Mouse (Mus musculus): ENCODE data around the gene Slc15a3. TPM values are rescaled to one million over a fixed set of nuclear protein-coding genes. Genes with fewer than 3 reads are reported as not detected.

Gene Slc15a3
- 0.61 and 1.0 TPM in 2 replicates for polyA plus RNA-seq (2012; rRNA removed)

DNA sequence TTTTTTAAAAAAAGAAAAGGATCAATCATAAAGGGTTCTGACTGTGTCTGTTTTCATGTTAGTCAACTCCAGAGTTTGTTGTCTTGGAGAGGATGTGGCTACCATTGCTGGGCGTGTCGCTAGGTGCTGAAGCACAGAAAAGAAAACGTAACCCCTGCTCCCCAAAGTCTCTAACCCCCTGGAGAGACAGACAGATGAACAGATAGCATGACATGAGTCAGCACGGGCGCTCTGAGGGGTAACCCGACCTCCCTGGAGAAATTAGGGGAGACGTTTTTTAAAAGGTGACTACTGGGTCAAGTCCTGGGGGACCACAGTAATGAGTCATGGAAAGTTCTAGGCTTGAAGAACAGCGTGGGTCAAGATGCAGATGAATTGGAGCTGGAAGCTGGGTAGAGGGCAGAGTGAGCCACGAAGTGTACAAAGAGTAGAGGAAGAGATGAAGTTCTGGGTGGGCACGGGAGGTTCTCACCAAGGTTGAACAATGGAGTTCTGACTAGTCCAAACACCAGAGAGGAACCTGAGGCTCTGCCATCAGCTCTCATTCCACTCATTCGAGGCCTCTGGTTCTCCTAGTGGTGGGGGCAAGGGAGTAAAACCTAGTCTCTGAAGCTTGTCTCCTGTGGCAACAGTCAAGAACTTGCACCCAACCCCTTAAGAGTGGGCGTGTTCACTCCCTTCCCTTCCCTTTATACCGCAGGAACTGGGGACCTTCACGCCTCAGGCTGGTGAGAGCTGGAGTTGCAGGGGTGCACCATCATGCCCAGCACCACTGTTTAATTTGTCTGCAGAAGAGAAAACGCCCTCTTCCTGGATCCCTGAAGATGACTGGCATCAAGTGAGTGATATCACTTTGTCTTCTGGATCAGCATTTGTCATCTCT is at the start of gene Slc15a3:
Slc15a3 (plus strand) TSS at position 718 of the 883 bp plus-strand sequence.
- TF ChIP-seq CTCF (IDR thresholded peaks at IDR 0.05; ENCODE audit: borderline replicate concordance, extremely low read depth, insufficient read depth, insufficient read length) (no peak), POLR2A (IDR thresholded peaks at IDR 0.05; ENCODE audit: borderline replicate concordance, extremely low read depth, insufficient read depth, insufficient read length, poor library complexity, severe bottlenecking) (no peak)
- no peak for DNase-seq (ENCODE audit: low read depth)

DNA sequence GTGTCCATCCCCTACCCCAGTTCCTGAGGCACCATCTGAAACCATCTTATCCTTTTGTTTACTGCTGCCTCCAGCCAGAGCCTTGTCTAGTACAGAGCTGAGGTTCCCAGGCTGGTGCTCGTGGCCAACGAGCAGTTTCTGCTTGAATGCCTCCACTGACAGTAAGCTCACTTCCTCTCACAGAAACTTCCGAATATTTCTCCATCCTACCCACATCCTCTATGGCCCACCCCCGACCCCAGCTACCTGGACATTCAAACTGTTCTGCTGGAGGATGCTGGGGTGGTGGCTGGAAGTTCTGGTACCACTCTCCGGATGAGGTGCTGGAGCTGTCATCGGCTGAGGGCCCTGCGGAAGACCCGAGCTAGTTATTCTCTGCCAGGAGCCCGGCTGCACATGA is 49.2 kb upstream of the Slc15a3 start:
- TF ChIP-seq POLR2A (IDR thresholded peaks at IDR 0.05; ENCODE audit: borderline replicate concordance, extremely low read depth, insufficient read depth, insufficient read length, poor library complexity, severe bottlenecking) (no peak), CTCF (IDR thresholded peaks at IDR 0.05; ENCODE audit: borderline replicate concordance, extremely low read depth, insufficient read depth, insufficient read length) (no peak)
- no peak for DNase-seq (ENCODE audit: low read depth)

DNA sequence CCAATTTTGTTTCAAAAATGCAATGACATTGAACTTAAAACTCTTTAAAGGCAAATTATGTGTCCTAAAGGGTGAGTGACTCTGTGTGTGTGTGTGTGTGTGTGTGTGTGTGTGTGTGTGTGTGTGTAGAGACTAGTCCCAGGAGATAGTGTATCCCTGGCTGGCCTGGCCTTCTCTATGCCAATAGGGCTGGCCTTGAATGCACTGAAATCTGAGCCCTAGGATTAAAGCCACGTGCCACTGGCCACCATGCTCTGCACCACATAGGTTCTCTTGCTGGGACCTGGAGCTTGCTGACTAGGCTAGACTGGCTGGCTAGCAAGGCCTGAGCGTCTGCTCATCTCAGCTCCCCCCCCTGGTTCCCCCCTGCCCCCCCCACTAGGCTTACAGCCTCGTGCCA is 46.5 kb upstream of the Slc15a3 start:
- DNase-seq (ENCODE audit: low read depth) = no peak
- no peak for TF ChIP-seq POLR2A (IDR thresholded peaks at IDR 0.05; ENCODE audit: borderline replicate concordance, extremely low read depth, insufficient read depth, insufficient read length, poor library complexity, severe bottlenecking)
- TF ChIP-seq CTCF (IDR thresholded peaks at IDR 0.05; ENCODE audit: borderline replicate concordance, extremely low read depth, insufficient read depth, insufficient read length) = no peak

DNA sequence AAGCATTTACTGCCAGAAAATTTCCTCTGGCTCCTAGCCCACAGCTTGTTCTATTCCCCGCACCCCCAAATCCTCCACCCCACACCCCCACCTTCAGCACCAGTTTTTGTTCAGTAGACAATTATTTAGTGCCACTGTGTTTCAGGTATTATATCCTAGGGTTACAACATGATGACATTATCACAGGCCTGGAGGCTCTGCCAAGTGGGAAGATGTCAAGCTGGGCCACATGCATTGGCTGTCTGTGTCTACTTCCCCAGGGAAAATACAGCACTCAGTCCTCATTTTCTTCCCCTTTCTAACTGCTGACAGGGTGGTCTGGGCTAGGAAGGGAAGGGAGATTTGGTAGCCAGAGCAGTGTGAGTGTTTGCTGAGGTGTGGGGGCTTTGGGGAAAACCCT is 44.6 kb upstream of the Slc15a3 start:
- DNase-seq (ENCODE audit: low read depth) = peak; percentile 8
- no peak for TF ChIP-seq POLR2A (IDR thresholded peaks at IDR 0.05; ENCODE audit: borderline replicate concordance, extremely low read depth, insufficient read depth, insufficient read length, poor library complexity, severe bottlenecking)
- TF ChIP-seq CTCF (IDR thresholded peaks at IDR 0.05; ENCODE audit: borderline replicate concordance, extremely low read depth, insufficient read depth, insufficient read length) = no peak

DNA sequence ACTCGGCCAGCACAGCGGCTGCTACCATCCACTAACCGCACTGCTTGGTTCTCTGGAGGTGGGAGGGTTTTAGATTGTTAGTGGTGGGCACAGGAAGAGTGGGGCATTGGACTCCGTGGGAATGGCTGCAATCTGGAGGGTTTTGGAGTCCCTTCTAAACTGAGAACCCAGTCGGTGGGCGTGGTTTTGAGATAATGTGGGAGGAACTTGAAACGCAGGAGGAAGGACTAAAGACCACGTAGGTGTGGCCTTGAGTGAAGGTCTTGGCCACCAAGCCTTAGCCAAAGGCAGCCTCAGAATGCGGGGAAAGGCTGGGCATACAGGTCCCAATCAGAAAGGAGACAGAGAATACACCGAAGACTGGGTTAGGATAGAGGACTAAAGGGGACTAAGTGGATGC is 41.0 kb upstream of the Slc15a3 start:
- no peak for TF ChIP-seq CTCF (IDR thresholded peaks at IDR 0.05; ENCODE audit: borderline replicate concordance, extremely low read depth, insufficient read depth, insufficient read length)
- TF ChIP-seq POLR2A (IDR thresholded peaks at IDR 0.05; ENCODE audit: borderline replicate concordance, extremely low read depth, insufficient read depth, insufficient read length, poor library complexity, severe bottlenecking) = no peak

DNA sequence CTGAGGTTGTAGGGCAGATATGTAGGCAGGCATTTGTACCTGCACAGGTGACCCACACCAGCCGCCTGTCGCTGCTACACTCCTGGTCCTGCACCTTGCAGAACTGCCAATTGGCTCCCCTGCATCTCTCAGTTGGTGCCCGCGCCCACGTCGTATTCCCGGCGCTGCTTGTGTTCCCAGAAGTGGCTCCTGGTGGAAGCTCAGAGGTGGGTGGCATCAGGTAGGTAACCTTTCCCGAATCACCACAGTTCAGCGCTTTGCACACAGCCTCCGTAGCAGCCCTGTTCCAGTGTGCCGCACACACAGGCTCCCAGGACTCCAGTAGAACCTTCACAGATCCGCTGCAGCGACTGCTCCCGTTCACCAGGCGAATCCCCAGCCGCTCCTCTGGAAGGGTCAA is 40.4 kb upstream of the Slc15a3 start:
- no peak for TF ChIP-seq POLR2A (IDR thresholded peaks at IDR 0.05; ENCODE audit: borderline replicate concordance, extremely low read depth, insufficient read depth, insufficient read length, poor library complexity, severe bottlenecking)
- no peak for TF ChIP-seq CTCF (IDR thresholded peaks at IDR 0.05; ENCODE audit: borderline replicate concordance, extremely low read depth, insufficient read depth, insufficient read length)
- no peak for DNase-seq (ENCODE audit: low read depth)

More for the DNA sequence above, 41.0 kb upstream of the Slc15a3 start:
- DNase-seq (ENCODE audit: low read depth) = no peak

DNA sequence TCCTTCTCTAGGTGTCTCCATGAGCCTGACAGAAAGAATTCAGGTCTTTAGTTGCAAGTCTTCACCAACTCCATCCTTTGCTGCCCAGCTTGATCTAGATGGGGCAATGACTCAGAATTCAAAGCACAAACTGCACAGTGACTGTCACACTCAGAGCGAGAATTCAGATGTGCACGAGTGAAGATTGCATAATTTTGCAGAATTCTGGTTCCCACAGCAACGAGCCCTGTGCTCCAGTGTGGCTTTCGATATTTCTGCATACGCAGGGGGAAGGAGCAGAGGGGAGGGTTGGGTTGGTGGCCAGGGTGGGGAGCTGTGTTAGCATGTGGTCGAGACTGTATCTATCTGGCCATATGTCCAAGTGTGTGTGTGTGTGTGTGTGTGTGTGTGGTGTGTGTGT is 38.5 kb upstream of the Slc15a3 start:
- peak; percentile 36 for DNase-seq (ENCODE audit: low read depth)
- TF ChIP-seq POLR2A (IDR thresholded peaks at IDR 0.05; ENCODE audit: borderline replicate concordance, extremely low read depth, insufficient read depth, insufficient read length, poor library complexity, severe bottlenecking) (no peak), CTCF (IDR thresholded peaks at IDR 0.05; ENCODE audit: borderline replicate concordance, extremely low read depth, insufficient read depth, insufficient read length) (no peak)

DNA sequence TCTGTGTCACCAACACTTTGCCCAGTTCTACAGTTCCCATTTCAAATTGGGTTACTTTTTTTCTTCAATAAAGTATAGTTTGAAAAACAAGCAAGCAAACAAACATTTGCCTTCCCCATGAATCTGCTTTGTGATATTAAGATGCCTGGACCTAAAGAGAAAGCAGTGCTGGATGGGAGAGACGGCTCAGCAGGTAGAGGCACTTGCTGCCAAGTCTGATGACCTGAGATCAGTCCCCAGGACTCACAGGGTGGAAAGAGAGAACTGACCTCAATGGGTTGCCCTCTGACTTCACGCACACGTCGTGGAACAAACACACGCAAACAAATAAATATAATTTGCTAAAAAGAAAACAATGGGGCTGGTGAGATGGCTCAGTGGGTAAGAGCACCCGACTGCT is 37.6 kb upstream of the Slc15a3 start:
- no peak for DNase-seq (ENCODE audit: low read depth)
- TF ChIP-seq CTCF (IDR thresholded peaks at IDR 0.05; ENCODE audit: borderline replicate concordance, extremely low read depth, insufficient read depth, insufficient read length) = no peak

DNA sequence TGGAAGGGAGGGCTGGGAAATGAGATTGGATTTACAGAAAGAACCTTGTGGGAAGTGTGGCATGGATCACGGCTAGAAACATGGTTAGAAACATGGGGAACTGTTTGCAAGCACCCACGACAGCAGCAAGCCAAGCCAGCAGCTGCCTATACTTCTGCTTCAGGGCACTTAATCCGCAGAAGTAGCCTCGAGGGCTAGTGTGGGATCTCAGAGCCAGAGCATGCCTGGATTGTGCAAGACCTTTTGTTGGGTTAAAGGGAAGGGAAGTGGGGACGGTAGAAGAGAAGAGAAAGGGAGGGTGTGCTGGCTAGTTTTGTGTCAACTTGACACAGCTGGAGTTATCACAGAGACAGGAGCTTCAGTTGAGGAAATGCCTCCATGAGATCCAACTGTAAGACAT is 35.8 kb upstream of the Slc15a3 start:
- DNase-seq (ENCODE audit: low read depth) = no peak
- TF ChIP-seq CTCF (IDR thresholded peaks at IDR 0.05; ENCODE audit: borderline replicate concordance, extremely low read depth, insufficient read depth, insufficient read length) (no peak), POLR2A (IDR thresholded peaks at IDR 0.05; ENCODE audit: borderline replicate concordance, extremely low read depth, insufficient read depth, insufficient read length, poor library complexity, severe bottlenecking) (no peak)

DNA sequence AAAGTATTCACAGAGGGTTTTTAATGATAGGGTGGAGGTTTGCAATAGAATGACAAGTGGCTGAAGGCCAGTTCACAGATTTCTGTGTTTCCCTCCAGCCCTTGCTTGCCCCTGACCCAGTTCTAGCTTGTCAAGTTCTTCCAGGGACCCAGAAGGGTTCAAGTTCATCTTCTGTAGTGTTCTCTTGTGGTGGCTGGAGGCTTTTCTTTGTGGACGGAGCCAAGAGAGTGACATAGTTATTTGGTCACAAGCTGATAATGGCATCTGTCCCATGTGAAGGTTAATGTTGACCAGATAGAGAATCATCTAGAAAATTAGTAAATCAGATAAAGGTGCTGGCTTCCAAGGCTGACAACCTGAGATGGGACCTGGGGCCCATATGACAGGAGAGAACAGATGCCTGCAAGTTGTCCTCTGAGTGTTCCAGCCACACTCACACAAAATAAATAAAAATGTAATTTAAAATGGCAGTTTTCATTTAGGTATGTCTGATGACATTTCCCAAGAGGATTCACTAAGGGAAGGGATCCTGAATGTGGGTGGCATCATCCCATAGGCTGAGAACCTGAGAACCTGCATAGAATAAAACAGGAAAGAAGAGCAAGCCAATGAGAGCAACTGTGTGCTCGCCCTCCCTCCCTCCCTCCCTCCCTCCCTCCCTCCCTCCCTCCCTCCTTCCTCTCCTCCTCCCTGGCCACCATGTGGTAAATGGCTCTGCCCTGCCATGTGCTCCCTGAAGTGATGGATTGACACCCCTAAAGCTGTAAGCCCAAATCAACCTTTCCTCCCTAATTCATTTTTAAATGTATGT is 34.5 kb upstream of the Slc15a3 start:
- no peak for DNase-seq (ENCODE audit: low read depth)
- TF ChIP-seq CTCF (IDR thresholded peaks at IDR 0.05; ENCODE audit: borderline replicate concordance, extremely low read depth, insufficient read depth, insufficient read length) (no peak), POLR2A (IDR thresholded peaks at IDR 0.05; ENCODE audit: borderline replicate concordance, extremely low read depth, insufficient read depth, insufficient read length, poor library complexity, severe bottlenecking) (no peak)

DNA sequence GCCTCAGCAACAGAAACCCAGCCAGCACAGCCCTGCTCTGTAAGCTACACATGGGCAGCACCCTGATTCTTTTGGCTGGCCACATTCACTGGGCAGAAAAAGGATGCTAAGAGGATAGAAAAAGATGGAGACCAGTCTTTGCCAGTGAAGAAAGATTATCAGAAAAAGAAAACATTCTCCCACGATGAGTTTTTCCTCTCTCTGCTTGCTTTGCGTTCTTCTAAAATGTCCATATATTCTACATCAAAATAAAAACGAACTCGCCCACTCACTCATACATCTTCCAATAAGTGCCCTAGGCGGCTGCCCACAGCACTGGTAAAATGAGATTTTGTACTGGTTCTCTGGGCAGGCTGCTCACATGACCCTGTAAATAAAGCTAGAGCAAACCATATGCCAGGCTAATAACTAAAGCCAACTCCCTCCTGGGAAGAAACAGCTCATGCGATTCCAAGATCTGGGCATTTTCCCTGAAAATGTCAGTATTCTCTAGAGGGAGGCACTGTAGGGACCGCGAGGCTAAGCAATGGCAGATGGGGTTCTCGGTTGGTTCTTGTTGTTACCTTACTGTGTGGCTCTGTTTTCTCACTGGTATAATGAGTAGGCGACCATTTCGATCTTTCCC is 33.8 kb upstream of the Slc15a3 start:
- peak; percentile 22 for DNase-seq (ENCODE audit: low read depth)
- TF ChIP-seq CTCF (IDR thresholded peaks at IDR 0.05; ENCODE audit: borderline replicate concordance, extremely low read depth, insufficient read depth, insufficient read length) (no peak), POLR2A (IDR thresholded peaks at IDR 0.05; ENCODE audit: borderline replicate concordance, extremely low read depth, insufficient read depth, insufficient read length, poor library complexity, severe bottlenecking) (no peak)

All from brain, embryonic 14.5 days (tissue).